Comparison of ENCODE assay signal across 10 mouse cellular contexts in the genomic region with DNA sequence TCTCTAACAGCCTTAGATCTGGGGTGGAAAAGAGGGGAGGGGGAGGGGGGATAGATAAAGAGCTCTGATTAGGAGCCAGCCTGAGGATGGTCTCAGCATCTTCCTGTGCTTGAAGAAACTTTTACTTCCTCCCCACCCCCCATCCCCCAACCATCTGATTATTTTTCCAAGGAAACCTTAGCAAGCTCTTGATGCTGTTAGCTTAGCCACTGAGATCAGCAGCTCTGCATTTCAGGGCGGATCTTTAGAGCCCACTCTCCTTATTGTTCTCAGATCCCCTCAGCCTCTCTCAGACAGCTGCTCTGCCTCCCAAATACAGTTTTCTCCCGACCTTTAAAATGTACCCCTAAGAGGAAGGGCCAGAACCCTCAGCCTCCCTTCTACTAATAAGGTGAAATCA. TPM values are rescaled to one million over a fixed set of nuclear protein-coding genes. Genes with fewer than 3 reads are reported as not detected.
DNase-seq lines count a peak whose midpoint lies in the region; ATAC-seq lines count a peak whose summit lies in the region.
"Had no signal": no experiment of that assay in that cellular context is flagged by ENCODE, and none has a peak within 500 bp of the region (broad histone marks: within the 10 kb centered on the region; RNA-seq: fewer than 3 reads in every experiment).

No protein-coding gene starts in this region.

- H3K9ac ChIP-seq in heart, embryonic 13.5 days = peak overlapping the region; percentile 54
- peak overlapping the region; percentile 99 for H3K9ac ChIP-seq in embryonic facial prominence, embryonic 13.5 days
- peak overlapping the region; percentile 56 for H3K9ac ChIP-seq in hindbrain, embryonic 13.5 days
- peak overlapping the region; percentile 27 for H3K9ac ChIP-seq in midbrain, embryonic 15.5 days

- no peaks in the 10 kb centered on the region for H3K9me3 ChIP-seq in heart, embryonic 13.5 days
- no peaks in the 10 kb centered on the region for H3K9me3 ChIP-seq in embryonic facial prominence, embryonic 13.5 days
- no peaks in the 10 kb centered on the region for H3K9me3 ChIP-seq in hindbrain, embryonic 13.5 days
- H3K9me3 ChIP-seq in midbrain, embryonic 15.5 days = no peaks in the 10 kb centered on the region

- 4% methylated on average over 2 of the region's 2 CpGs for WGBS in heart, embryonic 13.5 days
- WGBS in embryonic facial prominence, embryonic 13.5 days = 2% methylated on average over 2 of the region's 2 CpGs
- WGBS in hindbrain, embryonic 13.5 days = 3% methylated on average over 2 of the region's 2 CpGs
- WGBS in midbrain, embryonic 15.5 days = 7% methylated on average over 2 of the region's 2 CpGs

- peaks cover 43% of the 10 kb centered on the region for H3K36me3 ChIP-seq in heart, embryonic 13.5 days
- peaks cover 45% of the 10 kb centered on the region for H3K36me3 ChIP-seq in embryonic facial prominence, embryonic 13.5 days
- H3K36me3 ChIP-seq in hindbrain, embryonic 13.5 days = peaks cover 37% of the 10 kb centered on the region
- peaks cover 14% of the 10 kb centered on the region for H3K36me3 ChIP-seq in midbrain, embryonic 15.5 days (replicated peaks)

- peak overlapping the region; percentile 91 for H3K4me2 ChIP-seq in heart, embryonic 13.5 days
- H3K4me2 ChIP-seq in embryonic facial prominence, embryonic 13.5 days = peak overlapping the region; percentile 80
- peak overlapping the region; percentile 82 for H3K4me2 ChIP-seq in hindbrain, embryonic 13.5 days
- H3K4me2 ChIP-seq in midbrain, embryonic 15.5 days = peak overlapping the region; percentile 89

- peaks cover 52% of the 10 kb centered on the region for H3K4me1 ChIP-seq in heart, embryonic 13.5 days
- peaks cover 44% of the 10 kb centered on the region for H3K4me1 ChIP-seq in embryonic facial prominence, embryonic 13.5 days
- peaks cover 47% of the 10 kb centered on the region for H3K4me1 ChIP-seq in hindbrain, embryonic 13.5 days (replicated peaks)
- H3K4me1 ChIP-seq in midbrain, embryonic 15.5 days = peaks cover 46% of the 10 kb centered on the region

- peak overlapping the region; percentile 19; the same call in 1 of the 2 replicates for H3K4me3 ChIP-seq in heart, embryonic 13.5 days
- H3K4me3 ChIP-seq in embryonic facial prominence, embryonic 13.5 days = peak overlapping the region; percentile 95
- peak overlapping the region; percentile 12 for H3K4me3 ChIP-seq in hindbrain, embryonic 13.5 days
- peak overlapping the region; percentile 11; the same call in 1 of the 2 replicates for H3K4me3 ChIP-seq in midbrain, embryonic 15.5 days

- ATAC-seq in heart, embryonic 13.5 days (ENCODE audit: extremely low read depth, insufficient number of reproducible peaks, low FRiP score, low TSS enrichment) = no peak
- no peak for ATAC-seq in embryonic facial prominence, embryonic 13.5 days (ENCODE audit: insufficient number of reproducible peaks, insufficient read depth, low FRiP score, low TSS enrichment, low read depth)
- 0 out of 2 replicates have a peak, but pooled peaks have one; percentile 31 for ATAC-seq in hindbrain, embryonic 13.5 days (ENCODE audit: low FRiP score)
- no peak for ATAC-seq in midbrain, embryonic 15.5 days (replicated peaks)
- ATAC-seq: CD4-positive, CD25-positive, alpha-beta regulatory T cell, adult 4 months had no signal

- peaks cover 46% of the 10 kb centered on the region for H3K27me3 ChIP-seq in heart, embryonic 13.5 days (replicated peaks)
- no peaks in the 10 kb centered on the region for H3K27me3 ChIP-seq in embryonic facial prominence, embryonic 13.5 days
- peaks cover 4% of the 10 kb centered on the region; the same call in 1 of the 2 replicates for H3K27me3 ChIP-seq in hindbrain, embryonic 13.5 days
- H3K27me3 ChIP-seq in midbrain, embryonic 15.5 days (replicated peaks) = no peaks in the 10 kb centered on the region

- no peak for DNase-seq in heart, adult 18-20 months
- DNase-seq in cerebellum, postnatal 36 days = no peak
- no peak for DNase-seq in cerebellum, postnatal 4 days (ENCODE audit: low spot score in 2 of 2)
- DNase-seq in right cerebral cortex, postnatal 14 days = no peak
- DNase-seq: cerebellum, adult 11 months had no signal

- peak overlapping the region; percentile 87 for H3K27ac ChIP-seq in heart, embryonic 13.5 days (replicated peaks)
- H3K27ac ChIP-seq in embryonic facial prominence, embryonic 13.5 days = peak overlapping the region; percentile 100
- peak overlapping the region; percentile 80 for H3K27ac ChIP-seq in hindbrain, embryonic 13.5 days
- peak overlapping the region; percentile 73 for H3K27ac ChIP-seq in midbrain, embryonic 15.5 days

RNA-seq across cellular contexts. Expression of a gene that starts 4.4 kb away (rescaled TPM):
- polyA plus RNA-seq in heart, embryonic 13.5 days (2015; fragmentation: Nextera tagmentation; extraction: Ambion mirVana) = 13.7 and 14.2 TPM in 2 replicates
- 1 to 10 TPM; 2.4 to 2.8 TPM for total RNA-seq in heart, adult 18-20 months (2021)
- 70.8 and 71.4 TPM in 2 replicates for polyA plus RNA-seq in embryonic facial prominence, embryonic 13.5 days (2015; fragmentation: Nextera tagmentation; extraction: Ambion mirVana)
- polyA plus RNA-seq in hindbrain, embryonic 13.5 days (2015; fragmentation: Nextera tagmentation; extraction: Ambion mirVana) = 26.0 and 27.5 TPM in 2 replicates
- polyA plus RNA-seq in midbrain, embryonic 15.5 days (2015; fragmentation: Nextera tagmentation; extraction: Ambion mirVana) = 30.4 and 30.7 TPM in 2 replicates
- polyA plus RNA-seq: CD4-positive, CD25-positive, alpha-beta regulatory T cell, adult 4 months had no signal

Comparison
In these comparisons a context has a peak if more than half of its experiments do, and no peak if none do; other contexts are left out.
1. H3K4me3 ChIP-seq: peak in every context shown above with its lines; median percentile 95 in embryonic facial prominence, embryonic 13.5 days; 19 in heart, embryonic 13.5 days; 12 in hindbrain, embryonic 13.5 days; 11 in midbrain, embryonic 15.5 days.
2. H3K9ac ChIP-seq: peak in every context shown above with its lines; median percentile 99 in embryonic facial prominence, embryonic 13.5 days; 56 in hindbrain, embryonic 13.5 days; 54 in heart, embryonic 13.5 days; 27 in midbrain, embryonic 15.5 days.